Mouse (Mus musculus) G1E (cell line): ENCODE results near the gene Rasl11a. TPM values are rescaled to one million over a fixed set of nuclear protein-coding genes. Genes with fewer than 3 reads are reported as not detected.
"Not testable (repeated sequence)": the region's sequence is repeated elsewhere in the genome, so short reads cannot be mapped to it uniquely, and the experiment has no call there.

Source experiments
- ATAC-seq: 2 replicates; pipeline ENCODE4 v1.8.0; 2016; ENCODE audit warnings: mild to moderate bottlenecking; ENCODE audit not compliant: insufficient number of reproducible peaks, poor library complexity, low FRiP score, severe bottlenecking; ENCODE audit errors: extremely low read depth
- DNase-seq: peaks from one replicate; pipeline ENCODE4 v3.0.0; 2012; ENCODE audit warnings: low spot score
- H3K27me3 ChIP-seq: 2 replicates; pipeline ENCODE4 v1.6.1; 2012; ENCODE audit warnings: mild to moderate bottlenecking, low read length, inconsistent platforms; ENCODE audit not compliant: insufficient read depth
- H3K36me3 ChIP-seq: replicated peaks from 2 replicates; pipeline ENCODE3; 2012; ENCODE audit warnings: mild to moderate bottlenecking, inconsistent platforms
- H3K4me1 ChIP-seq: 2 replicates; pipeline ENCODE4 v1.6.1; 2012; ENCODE audit warnings: low read depth, low read length, inconsistent platforms, mixed read lengths; ENCODE audit not compliant: insufficient read depth
- H3K4me3 ChIP-seq: 2 replicates; pipeline ENCODE4 v1.5.1; 2012; ENCODE audit warnings: low read depth, mild to moderate bottlenecking, inconsistent platforms, low read length, moderate library complexity, mixed read lengths
- H3K9me3 ChIP-seq: replicated peaks from 2 replicates; pipeline ENCODE4 v1.6.1; 2012; ENCODE audit warnings: inconsistent platforms
- CTCF ChIP-seq: IDR thresholded peaks from 2 replicates; pipeline ENCODE4 v1.5.1; 2012; ENCODE audit warnings: low read depth, low read length, inconsistent platforms, mixed read lengths
- GATA1 ChIP-seq: IDR thresholded peaks from 2 replicates; pipeline ENCODE4 v1.6.1; 2012; ENCODE audit warnings: borderline replicate concordance, low read length, inconsistent platforms, mixed read lengths
- GATA2 ChIP-seq: IDR thresholded peaks from 2 replicates; pipeline ENCODE4 v1.6.1; 2012; ENCODE audit warnings: low read depth, low read length, inconsistent platforms, borderline replicate concordance
- POLR2AphosphoS5 ChIP-seq: IDR thresholded peaks from 2 replicates; pipeline ENCODE4 v1.6.1; 2012; ENCODE audit warnings: low read depth, low read length, inconsistent platforms; ENCODE audit not compliant: insufficient replicate concordance
- TAL1 ChIP-seq: conservative IDR thresholded peaks from 2 replicates; pipeline ENCODE4 v1.6.1; 2012; ENCODE audit warnings: low read depth, low read length, inconsistent platforms, mixed read lengths
- polyA plus RNA-seq: library from polyadenylated mRNA; stranded (reverse); fragments of >175 nt; gene quantifications from 2 replicates; pipeline ENCODE4 v1.2.3, GENCODE M21; 2012
- total RNA-seq, 2 experiments: library from RNA; stranded (forward) in 1 of 2; stranded (reverse) in 1 of 2; fragments of 200-1000 nt in 1 of 2; fragments of >200 nt in 1 of 2; fragmentation: Nextera tagmentation in 1 of 2; gene quantifications; 2 replicates each; pipeline ENCODE4 v1.2.3; 2014 to 2017

Gene Rasl11a
- total and polyA plus RNA-seq, 3 experiments: 19.7 to 139 (median 86.7) TPM

DNA sequence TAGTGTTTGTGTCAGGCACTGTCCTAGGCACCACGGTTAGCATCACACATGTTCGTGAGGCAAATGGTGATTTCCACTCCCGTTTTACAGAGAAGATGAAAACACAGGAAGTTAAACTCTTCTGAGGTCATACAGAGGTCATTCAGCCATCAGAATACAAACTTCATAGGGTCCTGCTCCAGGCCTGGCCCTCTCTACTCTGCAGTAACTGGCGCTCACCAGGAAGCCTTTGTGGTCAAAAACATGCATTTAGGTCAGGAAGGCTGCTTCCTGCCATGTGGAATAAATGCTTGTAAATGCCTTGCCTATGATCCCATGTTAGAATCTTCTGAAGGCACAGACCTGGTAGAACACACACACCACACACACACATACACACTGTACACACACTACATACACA, 20.6 kb downstream of the Rasl11a start:
- no peak for DNase-seq
- H3K4me3 ChIP-seq: no peak overlapping the region
- peaks cover 12% of the 10 kb centered on the region for H3K9me3 ChIP-seq
- peaks cover 61% of the 10 kb centered on the region for H3K4me1 ChIP-seq
- no peaks in the 10 kb centered on the region for H3K36me3 ChIP-seq
- TF ChIP-seq GATA2 (no peak), TAL1 (no peak), POLR2AphosphoS5 (no peak), GATA1 (no peak), CTCF (no peak)
- no peaks in the 10 kb centered on the region for H3K27me3 ChIP-seq
- no peak for ATAC-seq

DNA sequence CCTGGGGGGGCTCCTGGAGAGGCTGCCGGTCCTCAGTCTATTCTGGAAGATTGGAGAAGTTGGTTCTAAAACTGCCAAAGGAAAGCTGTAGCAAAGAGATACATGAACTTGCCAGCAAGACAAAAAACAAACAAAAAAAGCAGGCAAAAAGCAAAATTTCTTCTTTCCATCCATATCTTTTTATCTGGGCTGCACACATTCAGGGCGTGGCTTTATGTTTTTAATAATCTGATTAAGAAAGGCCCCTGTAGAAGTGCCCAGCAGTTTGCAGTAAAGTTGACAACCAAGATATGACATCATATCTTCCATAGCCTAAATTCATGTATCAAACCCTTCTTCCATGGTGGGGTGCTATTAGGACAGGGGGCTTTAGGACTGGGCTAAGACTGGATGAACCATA, 21.4 kb downstream of the Rasl11a start:
- H3K4me3 ChIP-seq: no peak overlapping the region; the same call in 1 of the 2 replicates
- H3K4me1 ChIP-seq: peaks cover 54% of the 10 kb centered on the region
- no peaks in the 10 kb centered on the region for H3K27me3 ChIP-seq
- no peaks in the 10 kb centered on the region for H3K36me3 ChIP-seq
- no peak for TF ChIP-seq CTCF
- 0 out of 2 replicates have a peak, but pooled peaks have one; percentile 21 for TF ChIP-seq TAL1
- TF ChIP-seq GATA1: no peak
- 0 out of 2 replicates have a peak, but pooled peaks have one; percentile 19 for ATAC-seq
- H3K9me3 ChIP-seq: peaks cover 14% of the 10 kb centered on the region
- no peak for DNase-seq

DNA sequence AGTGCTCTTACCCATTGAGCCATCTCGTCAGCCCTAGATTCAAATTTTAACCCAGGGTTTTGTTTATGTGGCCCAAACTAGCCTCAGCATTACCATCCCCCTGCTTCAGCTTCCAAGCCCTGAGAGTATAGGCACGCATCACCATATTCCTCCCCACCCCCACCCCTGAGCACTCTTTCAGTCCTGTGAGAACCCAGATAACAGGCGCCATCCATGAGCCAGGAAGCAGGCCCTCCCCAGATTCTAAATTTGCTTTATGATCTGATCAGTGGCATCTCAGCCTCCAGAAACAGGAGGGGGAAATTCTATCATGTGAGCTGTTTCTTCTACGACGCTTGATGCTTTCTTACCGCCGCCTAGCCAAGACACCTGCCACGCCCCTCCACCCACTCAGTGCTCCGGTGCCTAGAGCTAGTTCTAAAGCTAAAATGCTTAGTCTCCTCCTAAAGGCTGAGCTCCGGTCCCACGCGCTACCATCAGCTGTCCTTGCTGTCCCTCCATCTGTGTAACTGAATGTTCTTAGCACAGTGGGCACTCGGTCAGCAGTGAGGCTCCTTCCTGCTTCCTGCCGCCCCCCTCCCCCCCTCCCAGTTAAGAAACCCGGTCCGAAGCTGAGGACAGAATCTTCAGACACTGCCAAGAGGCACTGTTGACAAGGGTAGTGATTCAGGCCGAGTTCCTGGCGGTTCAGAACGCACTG, 22.5 kb downstream of the Rasl11a start:
- DNase-seq: peak; percentile 67
- Histone ChIP-seq H3K27me3 (no peaks in the 10 kb centered on the region), H3K4me3 (peak overlapping the region; percentile 65; the same call in 1 of the 2 replicates)

DNA sequence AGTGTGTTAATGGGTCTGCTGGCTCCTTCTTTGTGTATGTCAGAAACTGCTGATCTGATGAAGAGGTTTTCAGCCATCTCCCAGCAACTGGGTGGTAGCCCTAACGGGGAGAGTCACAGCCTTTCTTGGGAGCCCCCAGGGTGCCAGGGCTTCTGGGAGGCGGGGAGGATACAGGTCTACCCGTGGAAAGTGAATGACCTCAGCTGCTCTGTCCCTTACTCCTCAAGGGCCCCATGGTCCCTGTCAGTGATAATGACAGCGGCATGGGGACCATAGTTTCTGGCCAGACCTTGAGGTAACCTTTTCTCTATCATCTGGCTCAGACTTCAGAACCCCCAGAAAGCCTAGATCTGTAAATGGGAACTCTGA, 23.1 kb downstream of the Rasl11a start:
- peak overlapping the region; percentile 65; the same call in 1 of the 2 replicates for H3K4me3 ChIP-seq
- TF ChIP-seq POLR2AphosphoS5: no peak
- TF ChIP-seq GATA1: no peak
- no peak for TF ChIP-seq CTCF
- no peak for TF ChIP-seq GATA2
- TF ChIP-seq TAL1: no peak
- H3K4me1 ChIP-seq: peaks cover 44% of the 10 kb centered on the region
- ATAC-seq (no peak), DNase-seq (no peak)
- peaks cover 14% of the 10 kb centered on the region for H3K9me3 ChIP-seq
- H3K27me3 ChIP-seq: no peaks in the 10 kb centered on the region
- H3K36me3 ChIP-seq: no peaks in the 10 kb centered on the region

More for the DNA sequence above, 22.5 kb downstream of the Rasl11a start:
- Histone ChIP-seq H3K4me1 (peaks cover 44% of the 10 kb centered on the region), H3K36me3 (no peaks in the 10 kb centered on the region), H3K9me3 (peaks cover 14% of the 10 kb centered on the region)
- TF ChIP-seq POLR2AphosphoS5 (no peak), TAL1 (peak; percentile 33; the same call in 1 of the 2 replicates)
- ATAC-seq: peak; percentile 92

DNA sequence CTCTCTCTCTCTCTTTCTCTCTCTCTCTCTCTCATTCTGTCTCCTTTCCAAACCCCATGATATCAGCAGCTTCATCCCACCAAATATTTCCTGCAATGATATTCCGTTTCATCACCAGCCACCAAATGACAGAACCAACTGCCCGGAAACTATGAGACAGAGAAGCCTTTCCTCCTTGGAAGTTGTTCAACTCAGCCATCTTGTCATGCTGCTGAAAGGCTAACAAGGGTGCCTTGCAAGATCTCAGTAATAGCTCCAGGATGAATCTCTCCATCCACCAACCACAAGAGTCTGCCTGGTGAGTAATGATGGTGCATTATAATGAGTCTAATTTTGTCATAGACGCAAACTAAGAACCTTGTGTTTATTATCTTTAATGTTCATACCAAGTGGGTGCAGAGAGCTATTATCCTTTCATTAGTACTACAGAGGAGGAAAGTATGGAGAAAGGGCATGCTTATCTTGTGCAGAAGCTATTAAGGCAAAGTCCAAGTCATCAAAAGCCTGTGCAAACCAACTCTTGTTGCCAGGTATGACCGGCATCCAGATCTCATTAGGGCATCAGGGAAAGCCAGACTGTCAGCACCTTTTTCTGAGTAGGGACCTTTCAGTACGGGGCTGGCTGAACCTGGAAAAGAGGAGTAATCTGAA, 28.2 kb downstream of the Rasl11a start:
- ATAC-seq (no peak), DNase-seq (no peak)
- no peak for TF ChIP-seq TAL1
- TF ChIP-seq POLR2AphosphoS5: no peak
- no peak for TF ChIP-seq GATA2
- no peak for TF ChIP-seq GATA1
- TF ChIP-seq CTCF: no peak
- H3K9me3 ChIP-seq: peaks cover 8% of the 10 kb centered on the region
- no peak overlapping the region for H3K4me3 ChIP-seq
- H3K36me3 ChIP-seq: no peaks in the 10 kb centered on the region
- H3K4me1 ChIP-seq: peaks cover 14% of the 10 kb centered on the region
- H3K27me3 ChIP-seq: no peaks in the 10 kb centered on the region; the same call in 1 of the 2 replicates

DNA sequence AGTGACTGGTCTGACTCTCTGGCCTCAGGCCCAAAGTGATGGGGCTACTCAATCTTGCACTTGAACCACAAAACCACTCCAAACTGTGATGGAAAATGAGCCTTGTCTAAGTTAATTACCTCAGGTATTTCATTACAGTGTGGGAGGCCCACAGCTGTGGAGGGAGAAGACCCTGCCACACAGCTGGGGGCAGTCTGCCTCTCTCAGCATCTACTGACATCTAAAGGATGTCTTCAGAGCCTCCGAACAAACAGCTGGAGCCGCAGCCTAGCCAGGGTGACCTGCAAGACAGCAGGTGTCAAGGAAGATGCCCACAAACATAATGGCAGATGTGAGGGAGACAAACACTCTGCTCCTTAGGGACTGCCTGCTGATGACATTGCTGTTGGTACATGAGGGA, 31.2 kb downstream of the Rasl11a start:
- ATAC-seq: no peak
- no peak for DNase-seq
- no peak overlapping the region for H3K4me3 ChIP-seq
- no peaks in the 10 kb centered on the region for H3K36me3 ChIP-seq
- TF ChIP-seq POLR2AphosphoS5: no peak
- TF ChIP-seq TAL1: no peak
- TF ChIP-seq GATA1: no peak
- no peak for TF ChIP-seq CTCF
- H3K27me3 ChIP-seq: peaks cover 6% of the 10 kb centered on the region; the same call in 1 of the 2 replicates
- H3K4me1 ChIP-seq: peaks cover 12% of the 10 kb centered on the region
- peaks cover 2% of the 10 kb centered on the region; the same call in 1 of the 2 replicates for H3K9me3 ChIP-seq

DNA sequence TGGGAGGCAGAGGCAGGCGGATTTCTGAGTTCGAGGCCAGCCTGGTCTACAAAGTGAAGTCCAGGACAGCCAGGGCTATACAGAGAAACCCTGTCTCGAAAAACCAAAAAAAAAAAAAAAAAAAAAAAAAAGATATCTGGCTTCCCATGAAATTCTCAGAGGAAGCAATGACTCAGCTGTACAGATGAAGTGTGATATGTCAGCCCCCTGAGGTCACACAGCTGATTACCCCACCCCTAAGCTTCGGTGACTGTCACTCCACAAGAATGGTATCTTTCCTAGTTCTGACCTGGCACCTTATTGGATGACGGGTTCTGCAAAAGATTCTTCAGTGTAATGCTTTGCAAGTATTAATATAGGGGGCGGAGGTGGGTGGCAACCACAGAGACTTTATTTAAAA, 33.0 kb downstream of the Rasl11a start:
- H3K36me3 ChIP-seq, H3K9me3 ChIP-seq, H3K27me3 ChIP-seq, H3K4me3 ChIP-seq: not testable (repeated sequence)
- DNase-seq (peak; percentile 25), ATAC-seq (peak; percentile 95)
- H3K4me1 ChIP-seq: peaks cover 12% of the 10 kb centered on the region
